Mouse (Mus musculus): ENCODE measurements at regions not wholly inside any gene's neighbourhood (a gene's known extent, or its start where the extent isn't known, plus 50 kb on each side); places are given as distances from the start of the nearest gene placed in this dataset.

DNA sequence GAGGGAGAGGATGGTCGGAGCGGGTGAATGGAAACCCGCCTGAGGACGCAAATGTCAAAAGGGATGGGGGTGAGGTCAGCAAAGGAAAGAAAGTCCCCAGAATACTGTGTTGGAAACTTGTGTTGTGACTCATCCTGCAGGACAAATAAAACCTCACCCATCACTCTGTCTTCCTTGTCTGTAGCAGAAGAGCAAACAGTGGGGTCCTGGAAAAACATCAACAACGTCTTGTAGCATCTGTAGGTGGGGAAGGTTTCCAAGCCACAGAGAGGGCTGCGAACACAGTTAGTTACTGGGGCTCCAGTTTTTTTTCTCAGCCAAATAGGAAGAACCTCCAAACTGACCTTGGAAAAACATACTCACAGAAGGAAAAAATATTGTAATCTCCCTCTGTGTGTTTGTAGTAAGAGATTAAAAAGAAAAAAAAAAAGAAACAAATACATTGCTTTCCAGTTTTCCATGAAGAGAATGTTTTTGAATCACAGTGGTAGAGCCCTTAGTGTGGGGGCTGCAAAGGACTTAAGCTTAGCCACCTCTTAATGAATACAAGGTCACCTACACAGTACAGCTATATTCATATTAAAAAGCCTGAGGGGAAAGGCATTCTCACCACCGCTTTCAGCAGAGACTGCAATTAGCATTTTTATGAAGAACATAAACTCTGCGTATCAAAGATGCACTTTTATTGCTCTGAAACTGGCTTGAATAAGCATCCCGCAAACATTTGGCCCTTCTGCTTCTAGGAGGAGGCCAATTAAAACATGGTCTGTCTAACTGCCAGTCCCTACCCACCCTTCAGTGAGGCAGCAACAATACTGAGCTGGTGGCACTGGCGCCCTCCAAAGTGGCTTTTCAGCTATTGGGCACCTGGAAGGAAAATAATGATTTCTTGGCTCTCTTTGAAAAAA is 198.6 kb upstream of the Tprg start:
- ATAC-seq (replicated peaks; ENCODE audit: low FRiP score, poor library complexity, severe bottlenecking): no peak

DNA sequence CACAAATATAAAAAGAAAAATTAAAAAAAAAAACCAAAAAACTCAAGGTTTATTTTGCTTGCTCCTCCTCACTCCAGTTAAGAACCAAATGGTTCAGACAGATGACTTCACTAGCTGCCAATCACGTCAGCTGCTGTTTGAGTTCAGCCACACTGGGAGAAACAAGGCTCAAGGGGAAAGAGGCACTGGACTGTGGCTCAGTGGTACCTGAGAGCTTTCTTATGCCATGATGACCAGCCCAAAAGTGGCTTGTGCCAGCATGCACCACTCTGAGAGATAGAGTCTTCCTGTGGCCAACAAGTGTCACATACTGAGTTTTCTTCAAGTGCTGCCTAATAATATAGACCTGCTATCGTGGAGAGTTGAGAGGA is 198.0 kb upstream of the Tprg start:
- ATAC-seq (replicated peaks; ENCODE audit: low FRiP score, poor library complexity, severe bottlenecking): no peak

DNA sequence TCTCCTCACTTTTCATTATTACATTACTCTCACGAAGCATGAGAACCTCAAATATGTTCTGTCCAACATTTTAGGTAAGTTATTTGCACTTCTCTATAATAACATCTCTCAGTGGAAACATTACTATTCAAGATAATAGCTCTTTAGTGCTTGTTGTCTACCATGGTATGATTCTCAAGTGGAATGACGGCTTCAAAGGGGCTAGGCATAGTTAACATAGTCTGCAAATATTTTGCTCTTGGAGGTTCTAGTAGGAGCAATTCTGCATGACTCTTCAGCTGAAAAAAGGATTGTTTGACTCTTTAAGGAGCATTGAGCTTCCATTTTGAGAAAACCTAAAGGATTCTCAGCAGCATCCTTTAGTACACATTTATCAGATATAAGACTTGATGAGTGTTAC is 182.5 kb upstream of the Tprg start:
- no peak for ATAC-seq (replicated peaks; ENCODE audit: low FRiP score, poor library complexity, severe bottlenecking)

DNA sequence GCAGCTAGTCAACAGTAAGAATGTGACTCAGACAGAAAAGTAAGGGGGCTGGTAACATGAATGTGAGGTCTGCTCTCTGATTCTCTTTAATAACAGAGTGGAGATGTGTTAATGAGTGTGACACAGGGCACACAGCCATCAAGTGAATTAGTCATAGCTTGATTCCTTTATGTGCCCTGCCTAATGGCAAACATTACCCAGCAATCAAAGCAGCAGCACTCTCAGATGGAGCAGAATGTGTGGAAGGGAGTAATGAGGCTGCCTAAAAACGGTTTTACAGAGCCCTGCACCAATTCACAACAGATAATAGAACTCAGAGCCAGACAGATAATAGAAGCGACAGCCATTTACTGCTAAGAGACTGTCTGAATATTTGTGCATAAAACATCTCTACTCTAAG is 182.0 kb upstream of the Tprg start:
- ATAC-seq (replicated peaks; ENCODE audit: low FRiP score, poor library complexity, severe bottlenecking): no peak

DNA sequence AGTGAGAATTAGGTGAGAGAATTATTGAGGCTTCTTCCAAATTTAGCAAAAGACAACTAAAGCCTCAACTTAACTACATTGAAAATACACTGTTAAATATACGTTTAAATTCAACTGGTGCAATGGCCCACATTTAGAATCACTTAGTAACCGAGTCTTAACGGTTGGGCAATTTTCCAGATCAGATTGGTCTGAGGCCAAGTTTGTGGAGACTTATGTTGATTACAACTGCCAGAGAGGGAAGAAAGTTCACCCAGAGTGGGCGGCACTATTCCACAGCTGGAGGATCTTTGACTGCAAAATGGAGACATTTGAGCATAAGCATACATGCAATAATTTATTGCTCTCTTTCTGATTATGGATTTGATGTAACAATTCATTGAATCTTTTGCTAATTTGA is 146.5 kb upstream of the Tprg start:
- no peak for ATAC-seq (replicated peaks; ENCODE audit: low FRiP score, poor library complexity, severe bottlenecking)

DNA sequence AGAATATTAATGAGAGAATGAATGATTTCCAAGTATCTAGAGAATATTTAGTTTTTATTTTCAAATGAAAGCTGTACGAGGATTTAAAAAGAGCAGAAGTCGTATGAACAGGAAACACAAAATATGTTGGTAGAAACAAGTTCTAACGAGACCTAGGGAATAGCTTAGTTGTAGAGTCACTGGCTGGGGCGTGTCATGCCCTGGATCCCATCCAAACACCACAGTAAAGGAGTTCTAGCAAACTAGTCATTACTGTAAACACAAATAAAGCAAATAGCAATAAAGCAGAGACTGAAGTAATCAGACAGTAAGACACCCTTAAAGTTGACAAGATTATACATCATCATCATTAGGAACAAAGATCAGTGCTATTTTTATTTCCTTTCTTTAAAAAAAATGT is 139.1 kb upstream of the Tprg start:
- 0 out of 2 replicates have a peak, but pooled peaks have one; percentile 59 for ATAC-seq (replicated peaks; ENCODE audit: low FRiP score, poor library complexity, severe bottlenecking)

DNA sequence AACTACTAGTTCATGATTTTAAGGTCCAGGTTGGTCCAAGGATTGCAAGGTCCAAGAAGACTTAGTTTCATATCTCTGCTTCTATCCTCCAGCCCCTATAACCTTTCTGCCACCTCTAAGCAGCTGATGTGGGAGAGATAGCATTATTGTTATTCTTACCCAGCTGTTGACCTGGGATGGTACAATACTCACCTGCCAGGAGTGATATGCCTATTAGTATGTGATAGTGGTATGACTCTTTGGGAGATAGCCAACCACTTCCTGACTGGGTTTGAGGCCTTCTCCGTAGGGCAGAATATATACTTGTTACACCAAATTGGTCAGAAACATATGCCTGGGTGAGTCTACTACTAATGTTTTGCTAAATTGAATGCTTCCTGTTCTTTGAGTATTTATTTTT is 137.4 kb upstream of the Tprg start:
- no peak for ATAC-seq (replicated peaks; ENCODE audit: low FRiP score, poor library complexity, severe bottlenecking)

DNA sequence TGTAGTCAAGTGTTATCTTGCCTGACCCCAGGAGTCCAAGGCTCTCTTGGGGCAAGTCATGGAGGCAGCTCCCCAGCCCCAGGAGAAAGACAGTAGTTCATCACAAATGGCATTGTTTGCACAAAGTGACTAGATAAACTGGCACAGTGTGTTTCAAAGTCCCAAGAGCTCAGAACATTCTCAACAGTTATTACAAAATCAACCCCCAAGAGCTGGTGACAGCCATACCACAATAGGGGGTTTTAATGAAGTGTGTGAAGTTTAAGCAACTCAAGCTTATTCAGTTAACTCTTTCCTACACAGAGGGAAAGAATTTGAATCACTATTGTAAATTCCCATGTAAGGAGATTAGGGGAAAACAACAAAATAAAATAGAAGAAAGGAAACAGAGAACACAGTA is 109.7 kb upstream of the Tprg start:
- ATAC-seq (replicated peaks; ENCODE audit: low FRiP score, poor library complexity, severe bottlenecking): no peak; the same call in none of the 2 replicates

DNA sequence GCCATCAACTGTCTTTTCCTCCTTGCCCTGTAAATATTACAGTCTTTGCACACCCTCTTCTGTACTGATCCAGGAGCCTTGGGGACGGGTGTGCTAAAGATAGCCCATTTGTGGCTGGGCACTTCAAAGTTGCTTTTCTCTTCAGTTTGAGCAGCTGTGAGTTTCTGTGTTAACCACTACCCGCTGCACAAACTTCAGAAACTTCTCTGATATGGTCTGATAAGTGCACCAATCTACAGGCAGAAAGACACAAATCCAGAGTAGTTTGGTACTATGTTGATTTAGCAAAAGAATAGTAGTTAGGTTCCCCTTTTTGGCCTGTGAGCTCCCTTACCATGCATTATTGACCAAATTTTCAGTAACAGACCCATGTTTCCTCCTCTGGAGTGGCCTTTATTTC is 108.6 kb upstream of the Tprg start:
- ATAC-seq (replicated peaks; ENCODE audit: low FRiP score, poor library complexity, severe bottlenecking): no peak

DNA sequence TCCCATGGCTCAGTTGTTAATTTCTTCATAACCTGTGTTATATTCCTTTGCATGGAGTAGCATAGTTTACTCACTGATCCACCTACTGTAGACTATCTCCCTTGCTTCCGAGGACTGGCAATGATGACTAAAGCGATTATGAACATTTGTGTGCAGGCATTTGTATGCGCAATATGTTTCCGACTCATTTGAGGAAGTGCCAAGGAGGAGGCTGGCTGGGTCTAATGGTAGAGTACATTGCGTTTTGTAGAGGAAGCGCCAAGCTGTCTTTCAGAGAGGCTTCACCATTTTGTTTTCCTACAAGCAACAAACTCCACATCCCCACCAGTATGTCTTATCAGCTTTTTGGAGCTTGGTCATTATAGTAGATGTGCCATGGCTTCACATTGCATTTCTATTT is 104.7 kb upstream of the Tprg start:
- no peak for ATAC-seq (replicated peaks; ENCODE audit: low FRiP score, poor library complexity, severe bottlenecking)

DNA sequence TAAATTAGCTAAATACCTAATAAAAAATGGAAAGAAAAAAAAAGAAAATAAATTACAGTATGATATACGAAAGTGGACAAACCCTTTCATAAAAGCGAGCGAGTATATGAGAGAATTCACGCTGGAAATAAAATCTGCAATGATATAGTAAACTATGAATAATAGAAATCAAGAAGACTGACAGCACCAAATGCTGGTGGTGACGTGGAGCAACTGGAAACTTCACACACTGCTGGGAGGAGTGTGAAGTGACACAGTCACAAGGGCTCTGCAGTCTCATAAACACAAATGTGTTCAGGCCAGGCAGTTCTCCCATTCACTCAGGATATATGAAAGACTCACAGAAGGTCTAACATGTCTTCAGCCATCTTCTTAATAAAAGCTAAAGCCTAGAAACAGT is 89.5 kb upstream of the Tprg start:
- ATAC-seq (replicated peaks; ENCODE audit: low FRiP score, poor library complexity, severe bottlenecking): no peak

DNA sequence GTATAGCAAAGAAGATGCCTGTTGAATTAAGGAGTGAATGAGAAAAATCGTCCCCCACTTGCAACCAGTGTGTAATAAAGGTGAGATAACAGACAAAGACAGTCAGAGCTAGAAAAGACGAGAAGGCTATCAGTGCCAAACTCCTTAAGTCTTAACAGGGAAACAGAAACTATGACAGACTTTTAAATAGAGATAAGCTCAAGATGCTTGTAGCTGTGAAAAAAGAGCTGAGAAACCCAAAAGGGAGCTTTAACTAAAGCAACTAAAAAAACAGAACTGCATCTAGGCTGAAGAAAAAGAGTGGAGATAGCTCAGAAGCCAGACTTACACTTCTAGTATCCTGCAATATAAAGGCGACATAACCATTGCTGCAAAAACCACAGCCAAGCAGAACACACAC is 87.8 kb upstream of the Tprg start:
- peak; percentile 52 for ATAC-seq (replicated peaks; ENCODE audit: low FRiP score, poor library complexity, severe bottlenecking)

DNA sequence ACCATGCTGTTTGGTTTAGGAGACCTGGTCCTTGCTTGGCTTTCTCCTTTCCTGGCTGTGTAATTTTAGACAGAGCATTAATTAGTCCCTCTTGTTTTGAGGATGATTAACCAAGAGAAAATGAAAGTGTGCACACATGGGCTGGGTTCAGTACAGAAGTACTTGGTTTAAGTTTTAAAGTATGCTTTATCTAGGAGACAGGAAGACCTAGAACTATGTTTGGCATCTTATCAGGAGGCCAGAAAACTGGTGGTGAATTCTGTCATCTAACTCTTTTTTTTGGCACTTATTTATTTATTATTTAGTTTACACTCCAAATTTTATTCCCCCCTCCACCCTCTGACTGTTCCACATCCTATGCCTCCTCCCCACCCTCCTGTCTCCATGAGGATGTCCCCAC is 86.6 kb upstream of the Tprg start:
- peak; percentile 26 for ATAC-seq (replicated peaks; ENCODE audit: low FRiP score, poor library complexity, severe bottlenecking)

DNA sequence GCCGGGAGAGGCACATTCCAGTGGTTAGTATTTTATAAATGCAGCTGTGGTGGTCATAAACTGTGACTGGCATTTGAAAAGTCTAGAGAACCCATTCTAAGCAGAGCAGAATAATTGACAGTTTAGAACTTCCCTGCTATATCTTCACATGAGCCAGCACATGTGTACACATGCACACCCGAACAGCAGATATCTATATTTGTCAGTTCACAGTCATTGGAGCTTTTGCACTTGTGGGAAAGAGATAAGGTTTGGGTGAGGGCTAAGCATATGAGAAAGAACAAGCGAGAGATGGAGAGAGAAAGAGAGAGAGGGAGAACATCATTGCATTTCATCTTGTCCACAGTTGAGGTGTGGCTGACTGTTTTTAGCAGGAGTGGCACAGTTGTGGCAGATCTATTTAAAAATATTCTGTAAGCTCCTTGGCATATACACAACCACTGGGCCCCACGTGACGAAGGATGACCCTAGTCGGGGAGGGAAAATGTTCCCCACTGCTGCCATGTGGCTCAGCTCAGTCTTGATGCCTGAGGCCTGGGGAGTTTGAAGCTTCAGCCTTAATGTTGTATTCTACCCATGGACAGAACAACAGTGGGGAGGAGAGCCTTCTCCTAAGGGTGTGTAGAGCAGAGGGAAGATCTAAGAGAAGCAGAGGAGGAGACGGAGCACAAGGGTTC is 85.4 kb upstream of the Tprg start:
- peak; percentile 89 for ATAC-seq (replicated peaks; ENCODE audit: low FRiP score, poor library complexity, severe bottlenecking)

DNA sequence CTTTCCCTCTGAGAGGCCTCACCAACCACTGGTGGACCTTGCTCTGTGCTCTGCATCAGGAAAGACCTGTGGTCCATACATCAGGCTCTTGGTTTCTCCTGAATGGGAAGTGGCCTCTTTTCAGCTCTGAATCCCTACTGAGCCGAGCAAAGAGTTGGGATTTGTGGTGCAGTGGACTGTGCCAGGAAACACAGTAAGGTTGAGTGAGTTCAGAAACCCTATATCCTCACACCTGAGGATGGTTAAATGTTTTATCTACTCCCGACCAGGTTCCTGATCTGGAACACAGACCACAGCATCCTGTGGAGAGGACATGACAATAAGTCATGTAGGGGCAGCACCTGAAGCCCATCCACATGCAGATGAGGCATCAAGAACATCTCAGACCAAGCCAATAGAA is 73.4 kb upstream of the Tprg start:
- no peak for ATAC-seq (replicated peaks; ENCODE audit: low FRiP score, poor library complexity, severe bottlenecking)

DNA sequence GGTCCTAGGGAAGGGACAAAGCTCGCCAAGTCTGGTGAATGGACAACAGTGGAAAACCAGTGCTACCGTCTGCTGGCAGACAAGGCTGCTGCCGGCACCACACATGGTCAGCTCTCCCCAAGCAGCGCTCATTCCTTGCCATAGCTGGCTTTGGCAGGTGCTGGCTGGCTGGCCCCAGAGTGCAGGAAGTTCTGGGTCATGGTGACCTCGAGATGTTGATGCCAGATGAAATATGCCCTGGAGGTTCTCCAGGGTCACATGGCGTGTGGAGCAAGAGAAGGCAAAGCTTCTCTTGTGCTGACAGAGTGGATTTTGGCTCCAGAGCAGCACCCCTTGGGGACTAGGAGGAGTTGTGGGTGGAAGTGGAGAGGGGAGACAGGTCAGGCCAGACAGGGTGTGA is 66.1 kb upstream of the Tprg start:
- ATAC-seq (replicated peaks; ENCODE audit: low FRiP score, poor library complexity, severe bottlenecking): no peak

DNA sequence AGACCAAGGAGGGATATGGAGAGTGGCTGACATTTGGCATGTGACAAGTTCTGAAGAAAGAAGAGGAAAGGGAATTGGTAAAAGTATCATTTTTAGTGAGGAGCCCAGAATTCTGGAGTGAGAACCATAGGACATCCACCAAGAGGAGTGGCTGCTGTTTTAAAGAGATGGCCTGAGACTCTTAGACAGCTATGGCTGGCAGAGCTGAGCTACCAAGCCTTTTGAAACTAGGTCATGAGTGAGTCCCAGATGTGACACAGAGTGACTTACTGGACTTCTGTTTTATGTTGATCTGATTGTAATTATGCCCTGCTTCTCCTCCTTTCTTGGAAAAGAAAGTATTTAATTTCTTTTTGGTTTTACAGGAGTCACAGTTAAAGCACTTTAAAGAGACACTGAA is 61.8 kb upstream of the Tprg start:
- no peak for ATAC-seq (replicated peaks; ENCODE audit: low FRiP score, poor library complexity, severe bottlenecking)
